Mouse (Mus musculus) myocyte (in vitro differentiated cells): ENCODE data around the gene Tmem74b.

Experiments
- POLR2A ChIP-seq: IDR thresholded peaks from one replicate; pipeline ENCODE4 v1.6.1; 2011; ENCODE audit warnings: low read depth, mild to moderate bottlenecking, control low read depth, moderate library complexity; ENCODE audit not compliant: insufficient read length
- TCF12 ChIP-seq: IDR thresholded peaks from one replicate; pipeline ENCODE4 v1.6.1; 2011; ENCODE audit warnings: mild to moderate bottlenecking, control low read depth; ENCODE audit not compliant: poor library complexity, insufficient read depth, severe bottlenecking

GRCm38 (mm10) chr2:151670968-151671329 lies 30.9 kb upstream of the Tmem74b start:
- TF ChIP-seq TCF12 (no peak), POLR2A (no peak)
